Mouse (Mus musculus) Patski (cell line): ENCODE data around the gene Yme1l1. TPM values are rescaled to one million over a fixed set of nuclear protein-coding genes. Genes with fewer than 3 reads are reported as not detected.

Source experiments
- ATAC-seq: fragments of 100-300 bp; one replicate; pipeline ENCODE4 v1.8.0; 2021
- CTCF ChIA-PET: fragments of 350-600 bp; sonication (Branson Sonifier 250); formaldehyde crosslinking; loops from one replicate; lab custom pipeline; 2022; ENCODE audit warnings: inconsistent platforms; lab: Charles Lee
- POLR2A ChIA-PET: fragments of 350-600 bp; sonication (Branson Sonifier 250); formaldehyde crosslinking; loops from one replicate; lab custom pipeline; 2022; ENCODE audit warnings: antibody characterized with exemption, inconsistent platforms; lab: Charles Lee
- DNase-seq: peaks from one replicate; pipeline ENCODE4 v3.0.0-alpha.2; 2011; ENCODE audit warnings: low read depth, low spot score
- H3K27me3 ChIP-seq: fragments of 371-371 bp; one replicate; pipeline ENCODE4 v1.5.1; 2021
- CTCF ChIP-seq: fragments of 100-300 bp; IDR thresholded peaks from one replicate; pipeline ENCODE4 v1.5.1; 2021
- in situ Hi-C: fragments of 300-500 bp; cut with MboI; formaldehyde crosslinking; loops from 3 replicates; pipeline ENCODE4 v1.11.1; 2018; ENCODE audit warnings: low pct_unique_long_range_greater_than_20kb, mixed read lengths
- polyA plus RNA-seq: library from polyadenylated mRNA; unstranded; gene quantifications from one replicate; pipeline ENCODE4 v1.2.3, GENCODE M21; 2021

Yme1l1 gene
- polyA plus RNA-seq, 1 experiment from 2014 or later = 60.3 TPM

DNA sequence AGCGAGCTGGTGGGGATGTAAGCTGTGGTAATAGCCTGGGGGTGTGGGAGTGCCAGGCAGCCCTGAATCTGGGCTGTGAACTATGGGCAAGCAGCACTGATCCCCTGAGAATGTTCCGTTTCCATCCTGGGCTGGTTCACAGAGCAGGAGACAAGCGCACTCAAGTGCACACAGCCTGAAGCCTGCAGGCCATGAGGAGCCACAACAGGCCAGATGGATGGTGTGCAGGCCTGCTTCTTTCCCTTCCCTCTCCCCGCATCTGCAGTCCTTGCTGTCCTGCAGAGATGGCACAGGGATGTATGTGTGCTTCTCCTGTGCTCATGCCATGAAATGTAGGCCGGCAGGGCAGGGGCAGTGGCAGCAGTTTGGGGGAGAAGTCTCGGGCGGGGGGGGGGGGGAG is 69.0 kb downstream of the Yme1l1 start:
- no peak for DNase-seq
- peaks cover 27% of the 10 kb centered on the region for H3K27me3 ChIP-seq
- ChIA-PET CTCF (no interaction called here), POLR2A (no interaction called here)
- no peak for TF ChIP-seq CTCF
- no peak for ATAC-seq
- in situ Hi-C loops = no loop called here

DNA sequence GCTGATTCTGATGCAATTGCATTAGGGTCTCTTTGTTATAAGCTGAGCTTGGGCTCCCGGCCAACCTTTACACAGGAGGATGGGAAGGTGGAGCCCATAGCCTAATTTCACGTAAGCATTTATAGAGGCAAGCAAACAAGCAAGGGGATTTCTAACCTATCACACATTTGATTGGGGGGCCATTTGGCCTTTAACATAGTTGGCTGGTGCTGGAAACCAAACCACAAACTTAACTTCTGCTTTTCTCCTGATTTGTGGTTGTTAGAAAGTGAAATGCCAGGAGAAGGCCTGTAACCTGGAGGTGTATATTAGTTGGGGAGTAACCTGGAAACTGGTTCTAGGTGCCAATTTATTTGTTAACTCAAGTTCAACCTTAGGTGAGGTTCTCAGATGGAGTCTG is 72.3 kb downstream of the Yme1l1 start:
- in situ Hi-C loops = no loop called here
- ChIA-PET CTCF (interaction anchor here (1.6 kb wide), 1 partner anchor 8 kb away, joined by 6 read pairs; no protein-coding TSS in a partner anchor), POLR2A (no interaction called here)
- DNase-seq (no peak), ATAC-seq (no peak)
- peaks cover 22% of the 10 kb centered on the region for H3K27me3 ChIP-seq
- no peak for TF ChIP-seq CTCF

DNA sequence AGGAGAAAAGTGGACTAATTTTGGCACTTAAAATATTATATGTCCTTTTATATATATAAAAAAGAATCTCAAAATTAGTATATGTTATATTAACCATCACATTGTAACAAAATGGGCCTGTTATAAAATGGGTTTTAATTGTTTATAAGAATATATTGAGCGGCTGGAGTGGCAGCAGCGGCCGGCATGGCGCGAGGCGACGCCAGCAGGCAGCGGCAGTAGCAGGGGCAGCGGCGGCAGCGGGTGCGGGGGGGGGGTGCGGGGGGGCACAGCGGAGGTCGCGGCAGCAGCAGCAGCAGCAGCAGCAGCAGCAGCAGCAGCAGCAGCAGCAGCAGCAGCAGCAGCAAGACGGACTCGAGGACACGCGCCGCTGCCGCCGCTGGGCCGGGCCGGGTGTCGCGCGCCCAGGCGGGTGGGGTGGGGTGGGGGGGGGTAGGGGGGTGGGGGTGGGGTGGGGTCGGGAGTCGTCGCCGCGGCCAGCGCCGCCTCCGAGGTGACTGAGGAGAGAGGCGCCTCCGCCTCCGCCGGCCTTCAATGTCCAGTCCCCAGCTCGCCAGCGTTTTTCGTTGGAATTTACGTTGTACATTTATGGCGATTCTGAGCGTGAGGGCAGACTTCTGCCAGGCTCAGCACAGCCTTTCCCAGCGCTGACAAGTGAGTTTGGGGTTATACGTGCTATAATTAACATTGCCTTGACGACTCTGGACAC is 78.0 kb downstream of the Yme1l1 start:
- peaks cover 14% of the 10 kb centered on the region for H3K27me3 ChIP-seq
- POLR2A ChIA-PET = no interaction called here
- DNase-seq (no peak), ATAC-seq (no peak)
- in situ Hi-C loops = no loop called here
- TF ChIP-seq CTCF = no peak
- CTCF ChIA-PET = no interaction called here

Other genes with a start within 250 kb of the Yme1l1 start
- 62.8 TPM for gene Abi1, start 116.1 kb upstream of the Yme1l1 start, polyA plus RNA-seq
- 51.7 TPM for gene Acbd5, start 88.2 kb upstream of the Yme1l1 start, polyA plus RNA-seq
- gene Mastl, start 345 bp upstream of the Yme1l1 start, polyA plus RNA-seq = 11.8 TPM
- not detected for gene 4931423N10Rik, start 51.1 kb downstream of the Yme1l1 start, polyA plus RNA-seq
- gene Nxph2, start 164.9 kb downstream of the Yme1l1 start, polyA plus RNA-seq = not detected